Mouse (Mus musculus): ENCODE data around the gene Aamp.
"Not testable (repeated sequence)": the region's sequence is repeated elsewhere in the genome, so short reads cannot be mapped to it uniquely, and the experiment has no call there.

Aamp gene

GRCm38 (mm10) chr1:74284543-74285160 lies at the start of gene Aamp, which contains the start of gene Pnkd:
TSS of gene Aamp (minus strand) at chr1:74284738.
TSS of gene Pnkd (plus strand) at chr1:74284930.
- DNase-seq, result peak; percentile 100

GRCm38 (mm10) chr1:74332930-74333329 lies 48.4 kb upstream of the Aamp start:
- no peak for DNase-seq

GRCm38 (mm10) chr1:74332241-74332763 lies 47.8 kb upstream of the Aamp start:
- peak; percentile 98 to 99 for DNase-seq

- DNase-seq, result peak in 1 of 2 experiments; percentile 21
These were observed 46.6 kb upstream of the Aamp start for GRCm38 (mm10) chr1:74331046-74331681.

- DNase-seq, result peak; percentile 25 to 56
These were observed 45.4 kb upstream of the Aamp start for GRCm38 (mm10) chr1:74329899-74330431.

GRCm38 (mm10) chr1:74326916-74327315 lies 42.4 kb upstream of the Aamp start:
- not testable (repeated sequence) for DNase-seq

GRCm38 (mm10) chr1:74321396-74321795 lies 36.9 kb upstream of the Aamp start:
- DNase-seq, result no peak

- no peak for DNase-seq
These were observed 34.2 kb upstream of the Aamp start for GRCm38 (mm10) chr1:74318711-74319110.

GRCm38 (mm10) chr1:74316114-74316827 lies 31.7 kb upstream of the Aamp start:
- DNase-seq, result no peak

- DNase-seq, result no peak
These were observed 30.3 kb upstream of the Aamp start for GRCm38 (mm10) chr1:74314796-74315195.

- peak; percentile 71 to 80 for DNase-seq
These were observed 28.6 kb upstream of the Aamp start for GRCm38 (mm10) chr1:74313049-74313692.

GRCm38 (mm10) chr1:74309767-74310166 lies 25.2 kb upstream of the Aamp start:
- DNase-seq, result no peak

- no peak for DNase-seq
These were observed 23.7 kb upstream of the Aamp start for GRCm38 (mm10) chr1:74308001-74308964.

- DNase-seq, result no peak
These were observed 22.6 kb upstream of the Aamp start for GRCm38 (mm10) chr1:74307146-74307545.

GRCm38 (mm10) chr1:74305522-74305921 lies 21.0 kb upstream of the Aamp start, which contains the start of gene Tmbim1:
TSS of gene Tmbim1 (minus strand) at chr1:74305622.
- no peak for DNase-seq

GRCm38 (mm10) chr1:74304946-74305345 lies 20.4 kb upstream of the Aamp start:
- no peak for DNase-seq

GRCm38 (mm10) chr1:74304339-74304790 lies 19.8 kb upstream of the Aamp start:
- no peak for DNase-seq

GRCm38 (mm10) chr1:74303509-74304338 lies 19.2 kb upstream of the Aamp start:
- peak; percentile 70 to 71 for DNase-seq

- no peak for DNase-seq
These were observed 18.3 kb upstream of the Aamp start for GRCm38 (mm10) chr1:74302835-74303234.

- no peak for DNase-seq
These were observed 17.7 kb upstream of the Aamp start for GRCm38 (mm10) chr1:74302229-74302628.
